Mouse (Mus musculus) heart, adult 2 months (tissue): ENCODE data around the gene Fbxo28. TPM values are rescaled to one million over a fixed set of nuclear protein-coding genes. Genes with fewer than 3 reads are reported as not detected.

ENCODE experiments used
- DNase-seq, 2 experiments: peaks; one replicate each; pipeline ENCODE4 v3.0.0; 2021
- H3K27ac ChIP-seq: fragments of 200-600 bp; 2 replicates; pipeline ENCODE4 v1.8.1; 2022
- H3K27me3 ChIP-seq: fragments of 200-500 bp; 2 replicates; pipeline ENCODE4 v1.6.1; 2012; ENCODE audit warnings: mild to moderate bottlenecking, low read length, inconsistent platforms, mixed read lengths; ENCODE audit not compliant: control insufficient read depth, insufficient read depth
- H3K36me3 ChIP-seq: fragments of 200-500 bp; 2 replicates; pipeline ENCODE4 v1.6.1; 2012; ENCODE audit warnings: low read length, inconsistent platforms; ENCODE audit not compliant: control insufficient read depth, insufficient read depth
- H3K4me1 ChIP-seq: fragments of 200-500 bp; 2 replicates; pipeline ENCODE4 v1.6.1; 2011; ENCODE audit warnings: low read length; ENCODE audit not compliant: control insufficient read depth, insufficient read depth
- H3K4me3 ChIP-seq: fragments of 200-600 bp; 2 replicates; pipeline ENCODE4 v1.8.1; 2022
- H3K79me2 ChIP-seq: fragments of 200-500 bp; replicated peaks from 2 replicates; pipeline ENCODE4 v1.6.1; 2012; ENCODE audit warnings: mild to moderate bottlenecking, inconsistent platforms, low read length, moderate library complexity, mixed read lengths; ENCODE audit not compliant: control insufficient read depth, insufficient read depth
- H3K9ac ChIP-seq: fragments of 200-500 bp; 2 replicates; pipeline ENCODE4 v1.6.1; 2012; ENCODE audit warnings: low read depth, mild to moderate bottlenecking, control low read depth, inconsistent platforms, low read length, mixed read lengths
- CTCF ChIP-seq: fragments of 200-600 bp; IDR thresholded peaks from 2 replicates; pipeline ENCODE4 v1.8.1; 2022; ENCODE audit warnings: antibody characterized with exemption, mild to moderate bottlenecking, moderate library complexity
- EP300 ChIP-seq: fragments of 200-500 bp; IDR thresholded peaks from 2 replicates; pipeline ENCODE4 v1.6.1; 2011; ENCODE audit warnings: low read depth, low read length, control low read depth; ENCODE audit not compliant: insufficient read depth
- POLR2A ChIP-seq: fragments of 200-500 bp; IDR thresholded peaks from 2 replicates; pipeline ENCODE4 v1.6.1; 2011; ENCODE audit warnings: mild to moderate bottlenecking, low read depth, low read length, control low read depth; ENCODE audit not compliant: insufficient read depth
- WGBS: fragments of 180-500 bp; shearing (Covaris S2); methylation state at CpG from one replicate; pipeline ENCODE4 v1.1.7; 2018; 5-methylcytosine and 5-hydroxymethylcytosine counted together
- intact Hi-C: fragments of 180-260 bp; cut with DNase I; formaldehyde crosslinking; loops from one replicate; pipeline ENCODE4 v1.15.1; 2025
- polyA plus RNA-seq: library from polyadenylated mRNA; depleted of rRNA; stranded (reverse); fragments of >200 nt; gene quantifications from 2 replicates; pipeline ENCODE4 v1.2.3, GENCODE M21; 2012
- total RNA-seq, 2 experiments: library from RNA; stranded (reverse); gene quantifications; 2 replicates each; pipeline ENCODE4 v1.2.3; 2021

The Fbxo28 gene
- total and polyA plus RNA-seq, 3 experiments, result 7.1 to 20.9 (median 20.4) TPM

DNA sequence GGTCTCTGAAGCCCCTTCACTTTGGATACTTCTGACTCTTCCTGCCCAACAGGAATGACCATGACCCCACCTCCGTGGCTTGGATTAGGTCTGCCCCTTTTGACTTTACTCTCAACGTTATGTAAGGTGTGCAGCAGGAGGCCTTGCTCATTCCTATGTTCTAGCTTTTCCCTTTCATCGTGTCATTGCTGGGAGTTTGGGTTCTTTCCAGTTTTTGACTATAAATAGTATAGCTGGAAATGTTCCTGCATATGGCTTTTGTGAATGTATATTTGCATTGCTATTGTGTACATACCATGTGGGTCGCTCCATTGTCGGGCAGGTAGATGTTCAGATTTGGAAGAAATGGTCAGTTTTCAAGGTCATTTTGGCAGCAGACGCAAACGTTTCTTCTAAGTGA is 37.4 kb upstream of the Fbxo28 start:
- Histone ChIP-seq H3K4me1 (no peaks in the 10 kb centered on the region; the same call in 1 of the 2 replicates), H3K27me3 (no peaks in the 10 kb centered on the region), H3K27ac (no peak overlapping the region), H3K79me2 (no peaks in the 10 kb centered on the region), H3K4me3 (no peak overlapping the region), H3K9ac (no peak overlapping the region), H3K36me3 (no peaks in the 10 kb centered on the region)
- no peak for DNase-seq
- no peak for TF ChIP-seq CTCF
- TF ChIP-seq POLR2A, result no peak
- TF ChIP-seq EP300, result no peak
- WGBS, result 77% methylated on average over 7 of the region's 7 CpGs
- intact Hi-C loops, result no loop called here

DNA sequence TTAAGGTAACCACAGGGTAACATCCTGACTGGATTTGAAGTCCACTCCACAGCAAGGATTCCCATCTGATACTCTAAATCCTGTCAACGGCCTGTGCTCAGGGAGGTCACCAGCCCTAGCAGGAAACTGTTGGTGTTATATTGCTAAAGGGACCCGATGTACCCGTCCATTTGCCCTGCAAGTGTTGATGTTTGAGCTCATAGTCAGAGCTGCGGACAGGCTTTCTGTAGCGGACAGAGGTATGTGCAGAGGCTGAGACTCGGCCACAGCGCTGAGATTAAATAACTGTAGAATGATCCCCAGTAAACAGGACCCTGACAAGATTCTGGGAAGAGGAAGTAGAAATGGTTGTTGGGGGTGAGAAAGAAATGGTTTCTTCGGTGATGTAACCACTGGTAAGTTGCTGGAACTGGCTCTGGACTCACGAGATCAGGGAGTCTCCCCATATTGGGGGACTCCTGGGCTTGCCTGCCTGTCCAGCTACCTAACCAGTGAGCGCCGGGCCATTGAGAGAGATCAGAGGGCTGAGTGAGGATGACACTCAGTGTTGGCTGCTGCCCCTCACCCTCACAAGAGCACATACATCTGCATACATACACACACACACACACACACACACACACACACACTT is 36.9 kb upstream of the Fbxo28 start:
- intact Hi-C loops, result no loop called here
- TF ChIP-seq CTCF (no peak), POLR2A (no peak), EP300 (no peak)

DNA sequence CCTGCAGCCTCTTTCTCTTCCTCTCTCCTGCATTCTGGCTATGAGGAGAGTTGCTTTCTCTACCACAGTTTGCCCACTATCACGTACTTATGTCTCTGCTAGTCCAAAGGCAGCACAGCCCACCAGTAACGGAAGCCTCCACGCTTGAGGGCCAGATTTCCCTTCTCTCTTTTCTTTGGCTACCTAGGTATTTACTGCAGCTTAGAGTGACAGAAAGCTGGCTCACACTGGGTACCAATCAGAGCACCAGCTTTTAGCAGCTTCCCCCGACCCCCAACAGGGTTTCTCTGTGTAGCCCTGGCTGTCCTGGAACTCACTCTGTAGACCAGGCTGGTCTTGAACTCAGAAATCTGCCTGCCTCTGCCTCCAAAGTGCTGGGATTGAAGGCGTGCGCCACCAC is 36.1 kb upstream of the Fbxo28 start:
- 84% methylated on average over 6 of the region's 6 CpGs for whole genome bisulfite sequencing
- H3K4me3 ChIP-seq, result no peak overlapping the region
- H3K79me2 ChIP-seq, result no peaks in the 10 kb centered on the region
- TF ChIP-seq POLR2A, result no peak
- TF ChIP-seq CTCF, result no peak
- TF ChIP-seq EP300, result no peak
- no peak for DNase-seq
- no peaks in the 10 kb centered on the region; the same call in 1 of the 2 replicates for H3K4me1 ChIP-seq
- H3K9ac ChIP-seq, result no peak overlapping the region
- no peaks in the 10 kb centered on the region for H3K36me3 ChIP-seq
- 0 out of 2 replicates have a peak, but pooled peaks cover 2% of the 10 kb centered on the region for H3K27me3 ChIP-seq
- no peak overlapping the region for H3K27ac ChIP-seq
- intact Hi-C loops, result loop anchor here (2.0 kb wide), 2 partner anchors 31 to 111 kb away; partner anchors contain the start of gene Trp53bp2

More for the DNA sequence above, 36.9 kb upstream of the Fbxo28 start:
- DNase-seq, result no peak
- 69% methylated on average over 11 of the region's 11 CpGs for WGBS
- no peaks in the 10 kb centered on the region; the same call in 1 of the 2 replicates for H3K4me1 ChIP-seq
- H3K27ac ChIP-seq, result no peak overlapping the region
- H3K36me3 ChIP-seq, result no peaks in the 10 kb centered on the region
- H3K4me3 ChIP-seq, result no peak overlapping the region
- no peak overlapping the region for H3K9ac ChIP-seq
- H3K79me2 ChIP-seq, result no peaks in the 10 kb centered on the region
- 0 out of 2 replicates have a peak, but pooled peaks cover 2% of the 10 kb centered on the region for H3K27me3 ChIP-seq

DNA sequence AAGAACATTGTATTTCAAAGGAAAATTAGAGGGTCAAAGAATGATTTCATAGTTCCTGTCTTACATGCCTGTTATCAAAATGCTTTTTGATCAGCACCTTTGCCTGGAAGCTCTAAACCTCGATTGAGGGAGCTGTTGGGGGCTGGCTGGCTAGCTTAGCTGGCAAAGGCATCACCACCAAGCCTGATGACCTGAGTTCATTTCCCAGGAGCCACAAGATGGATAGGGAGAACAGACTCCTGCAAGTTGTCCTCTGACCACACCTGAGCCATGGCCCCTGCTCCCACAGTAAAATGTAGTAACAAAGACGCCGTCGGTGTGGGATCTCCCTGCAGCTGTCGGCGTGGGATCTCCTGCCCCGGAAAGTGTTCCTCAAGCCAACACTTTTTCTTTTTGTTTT is 35.4 kb upstream of the Fbxo28 start:
- H3K27me3 ChIP-seq, result 0 out of 2 replicates have a peak, but pooled peaks cover 2% of the 10 kb centered on the region
- no peaks in the 10 kb centered on the region for H3K79me2 ChIP-seq
- no peaks in the 10 kb centered on the region; the same call in 1 of the 2 replicates for H3K4me1 ChIP-seq
- intact Hi-C loops, result loop anchor here (1.0 to 2.0 kb wide), 3 partner anchors 32 to 162 kb away; partner anchors contain the start of gene Trp53bp2
- H3K36me3 ChIP-seq, result no peaks in the 10 kb centered on the region
- WGBS, result 92% methylated on average over 7 of the region's 7 CpGs
- TF ChIP-seq CTCF, result no peak
- no peak for TF ChIP-seq EP300
- TF ChIP-seq POLR2A, result no peak
- no peak overlapping the region for H3K4me3 ChIP-seq
- no peak overlapping the region for H3K27ac ChIP-seq
- DNase-seq, result no peak
- no peak overlapping the region for H3K9ac ChIP-seq

DNA sequence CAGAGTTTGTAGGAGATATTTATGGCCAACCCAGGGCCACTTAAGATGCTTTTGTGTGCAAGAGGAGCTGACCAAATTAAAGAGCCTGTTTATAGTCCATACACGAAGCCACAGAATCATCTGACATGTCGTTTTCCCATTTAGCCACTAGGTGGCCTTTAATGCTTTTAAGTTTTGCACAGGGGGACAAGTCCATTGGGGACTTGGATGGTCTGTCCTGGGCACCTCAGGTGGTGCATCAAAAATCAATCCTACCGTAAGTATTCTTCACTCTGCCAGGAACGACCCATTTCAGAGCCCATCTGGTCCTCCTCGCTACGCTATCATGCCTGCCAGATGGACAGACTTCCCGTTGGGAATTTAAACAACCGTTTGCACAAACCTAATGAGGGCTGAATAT is 34.8 kb upstream of the Fbxo28 start:
- intact Hi-C loops, result loop anchor here (1.0 to 2.0 kb wide), 3 partner anchors 33 to 163 kb away; partner anchors contain the start of gene Trp53bp2
- DNase-seq, result no peak
- no peaks in the 10 kb centered on the region for H3K79me2 ChIP-seq
- 33% methylated on average over 8 of the region's 8 CpGs for WGBS
- H3K4me3 ChIP-seq, result no peak overlapping the region
- no peaks in the 10 kb centered on the region for H3K36me3 ChIP-seq
- TF ChIP-seq EP300 (no peak), POLR2A (no peak), CTCF (peak; percentile 95)
- H3K27ac ChIP-seq, result no peak overlapping the region
- H3K27me3 ChIP-seq, result 0 out of 2 replicates have a peak, but pooled peaks cover 2% of the 10 kb centered on the region
- no peak overlapping the region for H3K9ac ChIP-seq
- no peaks in the 10 kb centered on the region; the same call in 1 of the 2 replicates for H3K4me1 ChIP-seq

DNA sequence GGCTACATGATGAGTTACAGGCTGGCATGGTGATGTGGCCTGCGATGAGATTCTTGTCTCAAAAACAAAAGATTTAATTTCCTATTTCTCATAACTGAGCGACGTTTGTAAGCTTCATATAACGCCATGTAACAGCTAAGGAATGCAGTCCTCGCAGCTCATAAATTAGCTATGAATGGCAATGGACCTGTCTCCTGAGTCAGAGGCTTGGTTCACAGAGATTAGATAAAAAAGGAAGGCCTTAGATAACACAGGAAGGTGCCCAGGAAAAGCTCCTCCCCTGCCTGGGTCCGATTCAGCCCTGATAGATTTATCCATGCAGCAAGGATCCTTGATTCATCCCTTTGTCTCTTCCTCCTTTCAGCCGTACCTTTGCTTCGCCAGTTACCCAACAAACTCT is 30.5 kb upstream of the Fbxo28 start:
- WGBS, result 62% methylated on average over 8 of the region's 8 CpGs

More for the DNA sequence above, 30.5 kb upstream of the Fbxo28 start:
- no peak for TF ChIP-seq POLR2A
- TF ChIP-seq EP300, result no peak
- TF ChIP-seq CTCF, result no peak
- intact Hi-C loops, result no loop called here
- Histone ChIP-seq H3K36me3 (no peaks in the 10 kb centered on the region), H3K27ac (no peak overlapping the region), H3K27me3 (0 out of 2 replicates have a peak, but pooled peaks cover 2% of the 10 kb centered on the region), H3K79me2 (no peaks in the 10 kb centered on the region), H3K4me3 (no peak overlapping the region), H3K9ac (no peak overlapping the region), H3K4me1 (peaks cover 2% of the 10 kb centered on the region; the same call in 1 of the 2 replicates)
- no peak for DNase-seq
